ENCODE assay signal across 12 mouse cellular contexts in genomic region chr4:125119721-125120120, GRCm38 (mm10). TPM values are rescaled to one million over a fixed set of nuclear protein-coding genes. Genes with fewer than 3 reads are reported as not detected.
"Had no signal": no experiment of that assay in that cellular context is flagged by ENCODE, and none has a peak within 500 bp of the region (broad histone marks: within the 10 kb centered on the region; RNA-seq: fewer than 3 reads in every experiment).

No protein-coding gene starts in this region.

- H3K27ac ChIP-seq: layer of hippocampus, adult 2 months; limb, embryonic 12.5 days; liver, embryonic 14.5 days; midbrain, embryonic 10.5 days; neural tube, embryonic 15.5 days had no signal

- DNase-seq: liver; lung, adult 18-20 months; lung, postnatal 4 days; right cerebral cortex, adult 18-20 months; right cerebral cortex, postnatal 25 days had no signal

- H3K36me3 ChIP-seq: limb, embryonic 12.5 days; neural tube, embryonic 15.5 days had no signal

- H3K9me3 ChIP-seq: limb, embryonic 12.5 days; midbrain, embryonic 10.5 days; neural tube, embryonic 15.5 days had no signal

- H3K4me3 ChIP-seq: layer of hippocampus, adult 2 months; limb, embryonic 12.5 days; midbrain, embryonic 10.5 days; myocyte; neural tube, embryonic 15.5 days had no signal

RNA-seq across cellular contexts. Expression of gene Dnali1, which starts 54.2 kb away (rescaled TPM):
- total RNA-seq: megakaryocyte, adult 5-6 weeks had no signal
